Mouse (Mus musculus) stomach, embryonic 14.5 days (tissue): ENCODE results near the gene Kxd1. TPM values are rescaled to one million over a fixed set of nuclear protein-coding genes. Genes with fewer than 3 reads are reported as not detected.

ENCODE experiments used
- ATAC-seq: fragments of 200-750 bp; cut with Nextera tagmentation; 2 replicates; pipeline ENCODE4 v1.8.0; 2017; ENCODE audit warnings: low read depth, moderate TSS enrichment; ENCODE audit not compliant: insufficient number of reproducible peaks, insufficient read depth, low FRiP score
- H3K27ac ChIP-seq: fragments of 300-500 bp; sonication (generic); 2 replicates; pipeline ENCODE4 v1.5.1; 2014; ENCODE audit warnings: mild to moderate bottlenecking, low read length, moderate library complexity, mixed read lengths
- H3K27me3 ChIP-seq: fragments of 300-500 bp; sonication (generic); 2 replicates; pipeline ENCODE4 v1.6.1; 2014; ENCODE audit warnings: low read length, control low read depth, mixed read lengths; ENCODE audit not compliant: control insufficient read depth, insufficient read depth
- H3K36me3 ChIP-seq: fragments of 300-500 bp; sonication (generic); 2 replicates; pipeline ENCODE4 v1.6.1; 2014; ENCODE audit warnings: mild to moderate bottlenecking, control low read depth, low read length, moderate library complexity, mixed read lengths; ENCODE audit not compliant: control insufficient read depth, insufficient read depth
- H3K4me1 ChIP-seq: fragments of 300-500 bp; sonication (generic); 2 replicates; pipeline ENCODE4 v1.6.1; 2014; ENCODE audit warnings: low read length, control low read depth, mixed read lengths; ENCODE audit not compliant: control insufficient read depth, insufficient read depth
- H3K4me2 ChIP-seq: fragments of 300-500 bp; sonication (generic); replicated peaks from 2 replicates; pipeline ENCODE4 v1.6.1; 2014; ENCODE audit warnings: low read depth, low read length, control low read depth
- H3K4me3 ChIP-seq: fragments of 300-500 bp; sonication (generic); 2 replicates; pipeline ENCODE4 v1.5.1; 2014; ENCODE audit warnings: low read depth, low read length, control low read depth
- H3K9ac ChIP-seq: fragments of 300-500 bp; sonication (generic); replicated peaks from 2 replicates; pipeline ENCODE4 v1.6.1; 2014; ENCODE audit warnings: low read depth, mild to moderate bottlenecking, control low read depth, low read length, moderate library complexity, mixed read lengths
- H3K9me3 ChIP-seq: fragments of 300-500 bp; sonication (generic); 2 replicates; pipeline ENCODE4 v1.6.1; 2016; ENCODE audit warnings: low read depth, low read length, control low read depth; ENCODE audit not compliant: control insufficient read depth
- WGBS: fragments of 180-500 bp; shearing (Covaris S2); extraction: QIAGEN DNeasy Blood & Tissue Kit; methylation state at CpG from one replicate; pipeline ENCODE4 v1.1.7; 2014; 5-methylcytosine and 5-hydroxymethylcytosine counted together
- polyA plus RNA-seq: library from polyadenylated mRNA; unstranded; fragments of >200 nt; fragmentation: Nextera tagmentation; extraction: Ambion mirVana; gene quantifications from 2 replicates; pipeline ENCODE4 v1.2.1, GENCODE M21; 2014

Kxd1 gene
- polyA plus RNA-seq, 1 experiment from 2014 or later: 72.3 TPM

DNA sequence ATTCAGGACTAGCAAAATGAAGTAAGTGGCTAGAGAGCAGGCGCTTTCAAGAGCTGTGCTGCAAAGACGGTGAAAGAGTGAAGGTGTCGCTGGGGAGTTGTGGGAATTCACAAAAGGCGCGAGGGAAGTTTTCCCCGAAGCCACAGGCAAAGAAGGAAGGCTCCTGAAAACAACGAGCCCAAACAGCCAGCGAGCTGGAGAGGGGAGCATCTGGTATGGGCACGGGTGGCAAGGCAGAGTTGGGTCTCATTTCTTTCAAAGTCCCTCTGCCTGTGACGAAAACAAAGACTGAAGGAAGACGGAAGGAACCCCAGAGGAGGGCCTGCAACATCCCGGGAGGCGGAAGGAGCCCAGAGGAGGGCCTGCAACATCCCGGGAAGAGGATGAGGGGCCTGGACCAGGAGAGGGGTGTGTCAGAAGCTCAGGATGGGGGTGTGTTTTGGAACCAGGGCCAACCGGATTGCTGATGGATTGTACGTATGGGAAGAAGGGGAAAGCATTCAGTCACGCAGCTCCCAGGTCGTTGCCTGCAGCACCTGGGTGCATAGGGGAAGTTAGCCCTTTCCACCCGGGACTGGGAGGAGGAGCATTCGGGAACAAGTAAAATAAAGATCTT is 36.8 kb downstream of the Kxd1 start:
- Histone ChIP-seq H3K27ac (no peak overlapping the region), H3K4me1 (peaks cover 30% of the 10 kb centered on the region), H3K9ac (no peak overlapping the region), H3K4me3 (no peak overlapping the region), H3K9me3 (no peaks in the 10 kb centered on the region), H3K36me3 (no peaks in the 10 kb centered on the region), H3K27me3 (peaks cover 95% of the 10 kb centered on the region), H3K4me2 (no peak overlapping the region)
- 6% methylated on average over 20 of the region's 20 CpGs for WGBS
- no peak for ATAC-seq

DNA sequence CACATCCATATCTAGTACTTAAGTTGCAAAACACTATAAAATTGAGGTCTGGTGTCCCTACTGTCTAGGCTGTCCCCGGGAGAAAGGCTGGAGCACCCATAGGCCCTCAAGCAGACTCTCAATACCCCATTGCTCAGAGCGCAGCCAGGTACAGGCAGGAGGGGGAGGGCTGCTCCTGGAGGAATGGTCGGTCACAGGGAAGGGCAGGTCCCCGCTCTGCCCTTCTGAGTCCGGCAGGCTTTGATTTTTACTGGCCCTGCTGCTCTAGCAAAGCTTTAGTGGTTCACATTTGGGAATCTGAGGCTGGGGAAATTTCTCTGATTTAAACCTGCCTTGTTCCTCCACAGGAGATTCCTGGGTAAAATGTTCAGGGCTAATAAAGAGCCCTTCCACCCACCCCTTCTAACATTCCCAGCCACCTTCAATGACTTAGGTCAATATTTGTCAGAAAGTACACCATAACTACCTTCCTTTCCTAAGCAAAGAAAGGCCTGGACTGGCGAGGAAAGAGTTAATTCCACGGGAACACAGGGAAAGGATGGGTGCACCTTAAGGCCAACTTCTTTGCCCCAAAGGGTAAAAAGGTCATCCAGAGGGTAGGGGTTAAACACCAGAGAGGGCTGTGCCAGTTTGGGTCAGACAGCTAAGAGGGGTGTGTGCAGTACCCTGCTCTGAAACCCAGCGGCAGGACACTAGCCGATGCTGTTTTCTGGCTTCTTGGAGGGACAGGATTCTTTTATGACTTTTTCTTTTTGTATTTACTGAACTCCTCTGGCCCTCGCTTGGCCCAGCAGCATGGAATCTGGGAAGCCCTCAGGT is 37.5 kb downstream of the Kxd1 start:
- peaks cover 30% of the 10 kb centered on the region for H3K4me1 ChIP-seq
- H3K36me3 ChIP-seq: no peaks in the 10 kb centered on the region
- H3K27ac ChIP-seq: no peak overlapping the region
- H3K27me3 ChIP-seq: peaks cover 94% of the 10 kb centered on the region
- ATAC-seq: no peak
- H3K9ac ChIP-seq: no peak overlapping the region
- H3K4me3 ChIP-seq: no peak overlapping the region
- WGBS: 16% methylated on average over 10 of the region's 10 CpGs
- H3K9me3 ChIP-seq: no peaks in the 10 kb centered on the region
- no peak overlapping the region; the same call in 1 of the 2 replicates for H3K4me2 ChIP-seq

- no peak overlapping the region for H3K27ac ChIP-seq
- H3K4me2 ChIP-seq: peak overlapping the region; percentile 51
- H3K9me3 ChIP-seq: no peaks in the 10 kb centered on the region
- no peaks in the 10 kb centered on the region for H3K36me3 ChIP-seq
- 2% methylated on average over 28 of the region's 41 CpGs for WGBS
- peak overlapping the region; percentile 24 for H3K4me3 ChIP-seq
- no peak overlapping the region for H3K9ac ChIP-seq
- peaks cover 90% of the 10 kb centered on the region for H3K27me3 ChIP-seq
- no peak for ATAC-seq
- peaks cover 30% of the 10 kb centered on the region for H3K4me1 ChIP-seq
Measured at GRCm38 (mm10) chr8:70489576-70489975, 38.2 kb downstream of the Kxd1 start.

- Histone ChIP-seq H3K9ac (no peak overlapping the region), H3K36me3 (no peaks in the 10 kb centered on the region), H3K27me3 (peaks cover 84% of the 10 kb centered on the region), H3K4me3 (peak overlapping the region; percentile 26), H3K4me2 (peak overlapping the region; percentile 51), H3K4me1 (peaks cover 30% of the 10 kb centered on the region), H3K9me3 (no peaks in the 10 kb centered on the region), H3K27ac (no peak overlapping the region)
- WGBS: 3% methylated on average over 14 of the region's 14 CpGs
- no peak for ATAC-seq
Measured at GRCm38 (mm10) chr8:70488931-70489470, 38.8 kb downstream of the Kxd1 start.

GRCm38 (mm10) chr8:70487993-70488796 is 39.6 kb downstream of the Kxd1 start:
- WGBS: 4% methylated on average over 55 of the region's 55 CpGs
- Histone ChIP-seq H3K4me3 (peak overlapping the region; percentile 26), H3K4me2 (peak overlapping the region; percentile 46), H3K27me3 (peaks cover 76% of the 10 kb centered on the region), H3K9me3 (no peaks in the 10 kb centered on the region), H3K4me1 (peaks cover 25% of the 10 kb centered on the region), H3K9ac (no peak overlapping the region), H3K36me3 (no peaks in the 10 kb centered on the region), H3K27ac (no peak overlapping the region)
- peak; percentile 16; the same call in 1 of the 2 replicates for ATAC-seq

DNA sequence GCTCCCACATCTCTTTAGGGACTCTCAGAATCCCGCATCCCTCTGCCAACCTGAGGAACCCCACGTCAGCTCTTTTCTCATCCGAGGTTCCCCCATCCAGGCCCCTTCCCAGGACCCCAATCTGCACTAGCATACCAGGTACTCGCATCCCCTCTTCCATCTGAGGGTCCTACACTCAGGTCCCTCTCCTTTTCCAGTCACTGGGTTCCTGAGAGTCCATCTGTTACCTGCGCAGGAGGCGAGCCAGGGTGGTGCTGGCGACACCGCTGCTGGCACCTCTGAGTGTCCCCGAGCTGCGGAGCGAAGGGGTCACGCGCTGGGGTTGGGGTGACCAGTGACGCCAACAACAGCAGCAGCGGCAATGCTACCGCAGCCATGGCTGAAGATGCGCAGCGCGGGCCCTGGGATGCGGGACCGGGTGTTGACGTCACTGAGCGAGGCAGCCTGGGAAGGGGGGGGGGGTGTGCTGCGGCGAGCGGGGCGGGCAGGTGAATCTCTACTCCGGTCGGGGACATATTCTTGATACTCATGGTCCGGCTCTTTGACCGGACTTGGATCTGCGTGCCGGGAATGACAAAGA is 40.7 kb downstream of the Kxd1 start, which contains the start of gene Tmem59l:
Gene Tmem59l (minus strand): TSS at position 418 of the 580 bp plus-strand sequence.
- Histone ChIP-seq H3K36me3 (no peaks in the 10 kb centered on the region), H3K4me3 (peak within 1 kb of the TSS; percentile 26), H3K4me1 (peaks cover 18% of the 10 kb centered on the region), H3K9ac (no peak within 1 kb of the TSS), H3K4me2 (peak within 1 kb of the TSS; percentile 46), H3K9me3 (no peaks in the 10 kb centered on the region), H3K27ac (no peak within 1 kb of the TSS), H3K27me3 (peaks cover 65% of the 10 kb centered on the region)
- no peak for ATAC-seq
- 5% methylated on average over 33 of the region's 33 CpGs for WGBS

DNA sequence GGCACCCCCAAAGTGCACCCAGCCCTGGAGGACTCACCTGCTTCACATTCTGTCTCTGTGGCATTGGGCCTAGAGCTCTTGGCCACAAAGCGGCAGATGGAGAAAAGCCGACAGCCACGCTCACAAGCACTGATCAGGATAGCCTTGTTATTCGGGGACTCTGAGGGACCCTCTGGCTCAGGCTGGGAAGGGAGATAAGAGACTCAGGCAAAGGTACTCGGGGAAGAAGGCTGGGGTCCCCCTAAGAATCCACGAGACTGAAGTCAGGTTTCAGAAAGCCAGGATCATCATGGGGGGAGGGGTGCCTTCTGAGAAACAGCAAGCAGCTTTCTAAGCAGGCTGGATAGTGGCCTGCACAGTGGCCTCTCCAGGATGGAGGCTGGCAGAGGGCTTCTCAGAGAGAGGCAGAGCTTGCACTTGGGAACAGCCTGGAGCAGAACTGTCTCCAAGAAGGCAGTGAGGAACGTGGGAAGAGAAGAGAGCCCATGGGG is 41.5 kb downstream of the Kxd1 start:
- Histone ChIP-seq H3K4me1 (peaks cover 18% of the 10 kb centered on the region), H3K9ac (no peak overlapping the region), H3K36me3 (no peaks in the 10 kb centered on the region), H3K27me3 (peaks cover 57% of the 10 kb centered on the region), H3K27ac (no peak overlapping the region), H3K9me3 (no peaks in the 10 kb centered on the region), H3K4me3 (no peak overlapping the region), H3K4me2 (no peak overlapping the region)
- 54% methylated on average over 7 of the region's 7 CpGs for WGBS
- ATAC-seq: no peak
